Mouse (Mus musculus) brown adipose tissue, adult 24 weeks (tissue): ENCODE results near the gene Tigd3. TPM values are rescaled to one million over a fixed set of nuclear protein-coding genes. Genes with fewer than 3 reads are reported as not detected.

Experiments
- H3K27ac ChIP-seq: fragments of 200-500 bp; replicated peaks from 2 replicates; pipeline ENCODE4 v1.5.1; 2012; ENCODE audit warnings: low read depth, mild to moderate bottlenecking, low read length
- H3K4me1 ChIP-seq: fragments of 200-500 bp; 2 replicates; pipeline ENCODE4 v1.6.1; 2012; ENCODE audit warnings: low read length, mixed read lengths; ENCODE audit not compliant: control insufficient read depth, insufficient read depth, insufficient read length
- H3K4me3 ChIP-seq: fragments of 200-500 bp; 2 replicates; pipeline ENCODE4 v1.5.1; 2012; ENCODE audit warnings: low read depth, mild to moderate bottlenecking, low read length, moderate library complexity; ENCODE audit not compliant: insufficient read depth
- polyA plus RNA-seq: library from polyadenylated mRNA; stranded (reverse); fragments of >200 nt; gene quantifications from 2 replicates; pipeline ENCODE4 v1.2.4, GENCODE M21; 2012; ENCODE audit not compliant: missing spikeins, insufficient read depth, insufficient read length

Tigd3 gene
- polyA plus RNA-seq, result not detected in 2 replicates

GRCm38 (mm10) chr19:5894002-5894678, at the start of gene Tigd3:
TSS of gene Tigd3 (minus strand) at chr19:5894149.
- H3K27ac ChIP-seq, result no peak within 1 kb of the TSS
- peaks cover 6% of the 10 kb centered on the region for H3K4me1 ChIP-seq
- peak within 1 kb of the TSS; percentile 58 for H3K4me3 ChIP-seq

DNA sequence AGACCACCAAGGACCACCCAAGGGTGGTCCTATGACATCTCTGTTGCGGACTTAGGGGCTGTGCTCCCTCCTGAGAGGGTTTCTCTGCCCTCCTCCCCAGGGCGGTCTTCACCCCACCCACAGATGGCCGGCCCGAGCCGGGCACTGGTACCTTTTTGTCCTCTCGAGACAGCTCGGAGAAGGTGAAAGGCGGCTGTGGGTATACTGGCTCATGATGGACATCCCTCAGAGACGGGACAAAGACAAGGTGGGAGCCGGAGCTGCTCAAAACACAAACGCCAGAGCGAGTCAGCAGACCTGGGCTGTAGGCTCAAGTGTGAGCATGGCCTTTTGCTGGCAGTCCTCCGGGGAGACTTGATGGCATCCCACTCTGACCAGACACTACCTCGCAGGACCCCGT, 49.5 kb upstream of the Tigd3 start:
- Histone ChIP-seq H3K27ac (no peak overlapping the region), H3K4me3 (no peak overlapping the region), H3K4me1 (peaks cover 57% of the 10 kb centered on the region)

GRCm38 (mm10) chr19:5942581-5942980, 48.6 kb upstream of the Tigd3 start:
- Histone ChIP-seq H3K4me3 (no peak overlapping the region), H3K4me1 (peaks cover 61% of the 10 kb centered on the region), H3K27ac (peak overlapping the region; percentile 19; the same call in 1 of the 2 replicates)

GRCm38 (mm10) chr19:5940656-5941055, 46.7 kb upstream of the Tigd3 start:
- H3K4me3 ChIP-seq, result no peak overlapping the region; the same call in 1 of the 2 replicates
- H3K27ac ChIP-seq, result peak overlapping the region; percentile 97
- peaks cover 52% of the 10 kb centered on the region for H3K4me1 ChIP-seq

DNA sequence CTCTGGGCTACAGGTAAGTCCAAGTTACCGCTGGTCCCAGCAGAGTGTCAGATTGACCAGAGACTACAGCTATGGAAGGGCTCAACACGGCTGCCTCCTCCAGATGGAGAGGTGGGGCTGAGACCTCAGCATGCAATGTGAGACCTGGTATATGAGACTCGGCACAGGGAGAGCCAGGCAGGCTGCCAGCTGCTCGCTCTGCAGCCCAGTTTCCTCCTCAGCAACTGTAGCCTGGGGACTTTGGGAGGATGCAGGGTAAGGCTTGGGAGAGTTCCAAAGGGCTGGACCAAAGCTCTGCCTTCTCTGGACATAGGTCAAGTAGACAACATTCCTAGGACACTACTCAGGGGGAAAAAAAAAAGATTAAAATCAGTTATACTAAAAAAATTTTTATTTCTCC, 46.2 kb upstream of the Tigd3 start:
- Histone ChIP-seq H3K4me1 (peaks cover 52% of the 10 kb centered on the region), H3K4me3 (no peak overlapping the region), H3K27ac (peak overlapping the region; percentile 97)

DNA sequence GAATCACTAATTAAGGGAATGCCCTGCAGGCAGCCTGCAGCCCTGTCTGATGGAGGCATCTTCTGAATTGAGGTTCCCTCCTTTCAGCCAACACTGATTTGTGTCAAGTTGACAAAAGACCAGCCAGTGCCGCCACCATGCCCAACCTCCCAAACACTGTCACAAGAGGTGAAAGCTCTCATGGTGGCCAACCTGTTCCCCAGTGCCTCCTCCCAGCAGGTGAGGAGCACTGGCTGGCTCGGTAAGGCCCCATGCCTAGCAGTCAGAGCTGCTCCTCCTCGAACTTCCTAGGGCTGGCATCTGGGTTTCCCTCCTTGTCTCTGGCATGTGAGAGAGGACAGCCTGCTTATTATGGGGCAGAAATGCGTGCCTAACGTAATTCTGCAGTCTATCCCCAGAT, 45.8 kb upstream of the Tigd3 start:
- peak overlapping the region; percentile 70 for H3K27ac ChIP-seq
- H3K4me1 ChIP-seq, result peaks cover 51% of the 10 kb centered on the region
- no peak overlapping the region for H3K4me3 ChIP-seq

GRCm38 (mm10) chr19:5938516-5938915, 44.6 kb upstream of the Tigd3 start:
- H3K27ac ChIP-seq, result peak overlapping the region; percentile 62; the same call in 1 of the 2 replicates
- H3K4me1 ChIP-seq, result peaks cover 42% of the 10 kb centered on the region

DNA sequence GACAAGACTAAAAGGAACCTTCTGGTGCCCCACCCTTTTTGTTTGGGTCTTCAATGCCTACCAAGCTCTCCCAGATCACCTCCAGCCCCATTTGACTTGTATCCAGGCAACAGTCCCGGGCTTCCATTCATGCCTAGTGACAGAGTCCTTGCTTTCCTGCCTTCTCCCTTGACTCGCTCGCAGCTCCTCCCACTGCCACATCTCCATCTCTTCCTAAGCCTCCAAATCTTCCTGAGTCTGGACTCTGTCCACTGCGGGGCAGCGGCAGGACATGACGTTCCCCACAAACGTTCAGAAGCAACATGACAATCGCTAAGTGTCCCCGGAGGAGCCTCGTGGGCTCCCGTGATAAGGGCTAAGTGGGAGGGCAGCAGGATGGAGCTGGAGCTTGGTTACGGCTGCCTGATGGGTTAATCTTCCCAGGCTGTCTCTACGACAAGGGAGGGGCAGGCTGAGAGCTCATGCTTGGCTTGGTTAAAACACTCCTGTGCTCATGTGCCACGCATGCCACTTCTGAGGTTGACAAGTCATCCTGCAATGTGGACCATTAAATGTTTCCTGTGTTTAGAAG, 44.0 kb upstream of the Tigd3 start:
- Histone ChIP-seq H3K4me3 (no peak overlapping the region), H3K27ac (peak overlapping the region; percentile 62), H3K4me1 (peaks cover 42% of the 10 kb centered on the region)

More at GRCm38 (mm10) chr19:5938516-5938915, 44.6 kb upstream of the Tigd3 start:
- H3K4me3 ChIP-seq, result no peak overlapping the region

DNA sequence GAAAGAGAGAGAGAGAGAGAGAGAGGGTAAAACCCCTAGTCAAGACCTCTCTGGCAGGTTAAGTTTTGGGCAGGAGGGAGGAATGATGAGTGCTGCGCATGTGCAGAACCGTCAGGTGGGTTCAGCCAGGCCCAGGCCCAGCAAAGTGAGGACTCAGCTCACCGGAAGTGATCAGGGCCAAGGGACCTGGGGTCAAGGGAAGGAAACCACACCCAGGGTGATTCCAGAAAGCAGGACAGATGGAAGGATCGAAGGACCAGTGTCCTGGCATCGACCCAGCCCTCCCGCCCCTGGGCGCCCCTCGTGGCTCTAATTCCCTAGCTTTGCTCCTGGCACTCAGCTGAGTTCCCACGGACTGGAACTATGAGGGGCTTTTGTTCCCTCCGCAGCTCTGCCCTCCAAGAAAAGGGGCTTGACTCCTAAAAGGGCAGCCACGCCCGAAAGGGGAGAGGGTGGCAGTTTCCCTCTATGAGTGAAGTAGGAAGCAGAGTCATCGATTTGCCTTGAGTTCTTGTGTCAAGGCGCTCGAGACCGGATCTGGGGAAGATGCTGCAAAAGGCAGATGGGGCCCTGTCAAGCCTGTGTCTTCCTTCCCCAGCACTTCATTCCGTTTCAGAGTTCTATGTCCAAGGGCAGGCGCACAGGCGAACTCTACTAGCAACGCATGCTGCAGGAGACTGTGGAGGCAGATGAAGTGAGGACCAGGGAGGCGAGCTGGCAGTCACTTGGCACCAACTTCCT, 43.3 kb upstream of the Tigd3 start:
- Histone ChIP-seq H3K4me1 (peaks cover 38% of the 10 kb centered on the region), H3K27ac (peak overlapping the region; percentile 62), H3K4me3 (no peak overlapping the region)

GRCm38 (mm10) chr19:5935691-5936090, 41.7 kb upstream of the Tigd3 start:
- H3K4me1 ChIP-seq, result peaks cover 37% of the 10 kb centered on the region
- H3K4me3 ChIP-seq, result no peak overlapping the region
- peak overlapping the region; percentile 73 for H3K27ac ChIP-seq

DNA sequence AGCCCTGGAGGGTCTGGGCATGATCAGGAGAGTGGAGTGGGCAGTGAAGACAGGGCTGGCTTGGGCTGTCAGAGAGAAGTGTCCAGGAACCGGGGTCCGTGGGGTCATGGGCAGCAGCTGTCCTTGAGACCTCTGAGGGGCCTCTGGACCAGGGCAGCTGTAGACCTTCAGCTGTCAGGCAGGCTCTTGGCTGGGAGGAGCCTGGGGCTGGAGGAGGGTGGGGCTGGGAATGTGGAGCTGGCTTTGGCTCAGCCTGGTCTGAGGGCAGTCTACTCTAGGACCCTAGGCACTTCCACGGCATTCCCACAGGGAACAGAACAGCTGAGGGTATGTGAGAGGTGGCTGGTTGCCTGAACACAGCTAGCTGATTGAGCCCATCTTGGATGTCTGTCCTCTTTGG, 41.3 kb upstream of the Tigd3 start:
- no peak overlapping the region for H3K4me3 ChIP-seq
- peak overlapping the region; percentile 73 for H3K27ac ChIP-seq
- peaks cover 38% of the 10 kb centered on the region for H3K4me1 ChIP-seq

DNA sequence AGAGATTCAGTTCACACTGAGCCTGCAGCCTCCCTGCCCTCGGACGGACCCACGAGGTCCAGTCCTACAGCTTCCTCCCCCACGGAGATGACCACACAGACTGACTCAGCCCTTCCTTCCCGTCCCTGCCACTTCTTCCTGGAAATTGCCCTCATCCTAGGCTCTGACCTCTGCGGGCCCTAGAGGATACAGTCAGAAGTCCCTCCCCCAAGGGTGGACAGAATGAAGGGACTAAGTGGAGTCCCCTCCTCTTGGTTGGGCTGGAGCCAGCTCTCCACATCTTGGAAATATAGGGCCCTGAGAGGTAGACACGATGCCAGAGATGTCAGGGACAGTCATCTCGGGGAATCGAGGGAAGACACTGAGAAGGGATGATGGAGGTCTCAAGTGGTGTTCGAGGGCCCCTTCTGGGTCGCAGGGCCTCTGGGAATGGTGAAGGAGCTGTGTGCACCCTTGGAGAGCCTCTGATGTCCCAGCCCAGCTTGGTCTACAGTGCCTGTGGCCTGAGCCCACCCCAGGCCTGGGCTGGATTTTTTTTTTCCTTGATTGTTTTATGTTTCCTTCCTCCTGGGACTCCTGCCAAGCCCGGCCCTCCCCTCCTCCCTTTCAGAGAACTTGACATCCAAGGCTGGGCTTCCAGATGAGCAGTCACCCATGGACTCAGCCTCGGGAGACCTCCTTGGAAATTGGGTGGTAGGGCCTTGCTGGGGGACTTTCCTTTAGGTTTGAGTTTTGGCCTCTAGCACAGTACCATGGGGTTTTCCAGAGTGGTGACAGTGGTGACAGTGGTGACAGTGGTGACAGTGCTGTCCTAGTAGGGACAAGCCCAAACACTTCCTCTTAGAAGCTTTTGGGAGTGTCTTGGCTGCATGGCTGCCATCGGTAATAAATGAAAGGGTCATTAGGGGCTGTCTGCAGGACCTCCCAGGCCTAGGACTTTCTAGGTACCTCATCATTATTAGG, 36.0 kb upstream of the Tigd3 start:
- Histone ChIP-seq H3K27ac (peak overlapping the region; percentile 97), H3K4me3 (no peak overlapping the region), H3K4me1 (peaks cover 30% of the 10 kb centered on the region)

DNA sequence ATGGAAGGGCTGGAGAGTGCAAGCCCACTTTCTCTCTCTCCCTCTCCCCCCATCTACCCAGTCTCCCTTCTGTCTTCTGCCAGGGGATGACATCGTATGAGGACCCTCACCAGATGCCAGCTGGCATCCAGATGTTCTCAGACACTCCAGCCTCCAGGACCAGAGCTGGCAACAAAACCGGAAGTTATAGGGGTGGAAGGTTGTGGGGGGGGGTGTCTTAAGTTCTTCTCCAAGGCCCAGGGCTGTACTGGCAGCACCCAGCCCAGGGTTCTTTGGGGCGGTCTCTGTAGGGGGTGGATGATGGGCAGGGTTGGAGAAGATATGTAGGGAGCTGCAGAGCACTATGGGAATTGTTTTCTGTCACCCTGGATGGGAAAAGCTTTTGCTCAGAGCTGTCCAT, 34.6 kb upstream of the Tigd3 start:
- Histone ChIP-seq H3K4me3 (no peak overlapping the region), H3K27ac (peak overlapping the region; percentile 26; the same call in 1 of the 2 replicates), H3K4me1 (peaks cover 28% of the 10 kb centered on the region)

DNA sequence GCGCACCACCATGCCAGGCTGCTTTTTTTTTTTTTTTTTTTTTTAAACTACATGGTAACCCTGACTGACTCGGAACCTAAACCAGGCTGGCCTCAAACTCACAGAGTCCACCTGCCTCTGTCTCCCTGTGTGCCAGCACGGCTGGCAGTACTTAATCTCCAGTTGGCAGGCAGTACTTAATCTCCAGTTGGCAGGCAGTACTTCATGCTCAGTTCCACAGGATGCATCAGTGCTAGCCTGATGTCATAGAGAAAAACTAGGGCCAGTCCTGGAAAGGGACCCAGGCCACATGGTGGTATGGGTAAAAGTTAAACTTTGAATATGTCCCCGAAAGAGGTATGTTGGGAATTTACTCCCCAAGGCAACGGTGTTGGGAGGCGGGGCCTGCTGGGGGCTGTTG, 34.2 kb upstream of the Tigd3 start:
- Histone ChIP-seq H3K27ac (no peak overlapping the region), H3K4me3 (no peak overlapping the region), H3K4me1 (peaks cover 28% of the 10 kb centered on the region)
